Mouse (Mus musculus) midbrain, embryonic 11.5 days (tissue): ENCODE data around the gene Slc38a2. TPM values are rescaled to one million over a fixed set of nuclear protein-coding genes. Genes with fewer than 3 reads are reported as not detected.

Source experiments
- ATAC-seq: fragments of 200-750 bp; cut with Nextera tagmentation; 2 replicates; pipeline ENCODE4 v1.8.0; 2017; ENCODE audit warnings: moderate TSS enrichment, moderate library complexity; ENCODE audit not compliant: low FRiP score
- DNase-seq: peaks from one replicate; pipeline ENCODE4 v3.0.0; 2015; ENCODE audit warnings: low spot score; ENCODE audit errors: missing footprints
- H3K27ac ChIP-seq: fragments of 300-500 bp; sonication (generic); 2 replicates; pipeline ENCODE4 v1.5.1; 2014; ENCODE audit warnings: low read depth, low read length
- H3K27me3 ChIP-seq: fragments of 300-500 bp; sonication (generic); 2 replicates; pipeline ENCODE4 v1.6.1; 2014; ENCODE audit warnings: mild to moderate bottlenecking, low read length, moderate library complexity, mixed read lengths; ENCODE audit not compliant: control insufficient read depth, insufficient read depth
- H3K36me3 ChIP-seq: fragments of 300-500 bp; sonication (generic); 2 replicates; pipeline ENCODE4 v1.6.1; 2014; ENCODE audit warnings: mild to moderate bottlenecking, low read length, moderate library complexity, mixed read lengths; ENCODE audit not compliant: control insufficient read depth, insufficient read depth
- H3K4me1 ChIP-seq: fragments of 300-500 bp; sonication (generic); 2 replicates; pipeline ENCODE4 v1.6.1; 2014; ENCODE audit warnings: low read length; ENCODE audit not compliant: control insufficient read depth, insufficient read depth
- H3K4me2 ChIP-seq: fragments of 300-500 bp; sonication (generic); 2 replicates; pipeline ENCODE4 v1.6.1; 2014; ENCODE audit warnings: mild to moderate bottlenecking, moderate library complexity
- H3K4me3 ChIP-seq: fragments of 300-500 bp; sonication (generic); 2 replicates; pipeline ENCODE4 v1.5.1; 2014; ENCODE audit warnings: low read depth, low read length
- H3K9ac ChIP-seq: fragments of 300-500 bp; sonication (generic); 2 replicates; pipeline ENCODE4 v1.6.1; 2014; ENCODE audit warnings: low read length
- H3K9me3 ChIP-seq: fragments of 300-500 bp; sonication (generic); 2 replicates; pipeline ENCODE4 v1.6.1; 2016; ENCODE audit warnings: low read length; ENCODE audit not compliant: control insufficient read depth
- WGBS: fragments of 180-500 bp; shearing (Covaris S2); extraction: QIAGEN DNeasy Blood & Tissue Kit; methylation state at CpG from one replicate; pipeline ENCODE4 v1.1.7; 2014; 5-methylcytosine and 5-hydroxymethylcytosine counted together
- polyA plus RNA-seq: library from polyadenylated mRNA; unstranded; fragments of >200 nt; fragmentation: Nextera tagmentation; extraction: Ambion mirVana; gene quantifications from 2 replicates; pipeline ENCODE4 v1.2.1, GENCODE M21; 2014

The Slc38a2 gene
- polyA plus RNA-seq, 1 experiment from 2014 or later: 211 TPM

- Histone ChIP-seq H3K9ac (no peak overlapping the region), H3K4me2 (no peak overlapping the region), H3K36me3 (peaks cover 2% of the 10 kb centered on the region), H3K4me1 (peaks cover 8% of the 10 kb centered on the region), H3K4me3 (no peak overlapping the region), H3K27me3 (peaks cover 5% of the 10 kb centered on the region; the same call in 1 of the 2 replicates), H3K9me3 (no peaks in the 10 kb centered on the region), H3K27ac (no peak overlapping the region)
- DNase-seq (no peak), ATAC-seq (no peak)
- WGBS: 86% methylated on average over 12 of the region's 12 CpGs
Measured at GRCm38 (mm10) chr15:96702466-96703031, 3.0 kb upstream of the Slc38a2 start.

GRCm38 (mm10) chr15:96700766-96701165, 1.2 kb upstream of the Slc38a2 start:
- DNase-seq (peak; percentile 91), ATAC-seq (no peak)
- Histone ChIP-seq H3K27ac (no peak overlapping the region), H3K9ac (no peak overlapping the region; the same call in 1 of the 2 replicates), H3K27me3 (peaks cover 5% of the 10 kb centered on the region; the same call in 1 of the 2 replicates), H3K9me3 (no peaks in the 10 kb centered on the region), H3K4me1 (peaks cover 23% of the 10 kb centered on the region), H3K4me2 (peak overlapping the region; percentile 82; the same call in 1 of the 2 replicates), H3K36me3 (peaks cover 11% of the 10 kb centered on the region), H3K4me3 (no peak overlapping the region)
- 39% methylated on average over 13 of the region's 13 CpGs for WGBS

GRCm38 (mm10) chr15:96698658-96699448, 677 bp downstream of the Slc38a2 start:
- WGBS: under 1% methylated on average over 84 of the region's 101 CpGs
- H3K4me1 ChIP-seq: peaks cover 25% of the 10 kb centered on the region
- H3K9ac ChIP-seq: peak overlapping the region; percentile 99
- peak overlapping the region; percentile 82 for H3K4me2 ChIP-seq
- ATAC-seq (peak; percentile 89), DNase-seq (peak; percentile 98)
- peak overlapping the region; percentile 87 for H3K4me3 ChIP-seq
- no peaks in the 10 kb centered on the region for H3K9me3 ChIP-seq
- peaks cover 26% of the 10 kb centered on the region for H3K36me3 ChIP-seq
- peaks cover 5% of the 10 kb centered on the region; the same call in 1 of the 2 replicates for H3K27me3 ChIP-seq
- peak overlapping the region; percentile 98 for H3K27ac ChIP-seq

- peak overlapping the region; percentile 99 for H3K9ac ChIP-seq
- peaks cover 34% of the 10 kb centered on the region for H3K36me3 ChIP-seq
- H3K4me2 ChIP-seq: peak overlapping the region; percentile 82
- 26% methylated on average over 19 of the region's 19 CpGs for WGBS
- no peak for DNase-seq
- H3K4me1 ChIP-seq: peaks cover 25% of the 10 kb centered on the region
- peak overlapping the region; percentile 98 for H3K27ac ChIP-seq
- ATAC-seq: peak; percentile 10; the same call in 1 of the 2 replicates
- peaks cover 5% of the 10 kb centered on the region; the same call in 1 of the 2 replicates for H3K27me3 ChIP-seq
- peak overlapping the region; percentile 87 for H3K4me3 ChIP-seq
- H3K9me3 ChIP-seq: no peaks in the 10 kb centered on the region
Measured at GRCm38 (mm10) chr15:96697901-96698657, 1.5 kb downstream of the Slc38a2 start.

- peak overlapping the region; percentile 99 for H3K9ac ChIP-seq
Measured at GRCm38 (mm10) chr15:96696486-96697284, 2.8 kb downstream of the Slc38a2 start.

GRCm38 (mm10) chr15:96695455-96696421, 3.8 kb downstream of the Slc38a2 start:
- H3K4me1 ChIP-seq: peaks cover 25% of the 10 kb centered on the region
- no peak overlapping the region for H3K27ac ChIP-seq
- H3K9ac ChIP-seq: no peak overlapping the region
- H3K4me3 ChIP-seq: peak overlapping the region; percentile 87
- H3K4me2 ChIP-seq: peak overlapping the region; percentile 14; the same call in 1 of the 2 replicates
- ATAC-seq (no peak), DNase-seq (no peak)
- H3K36me3 ChIP-seq: peaks cover 57% of the 10 kb centered on the region
- peaks cover 2% of the 10 kb centered on the region; the same call in 1 of the 2 replicates for H3K27me3 ChIP-seq
- no peaks in the 10 kb centered on the region for H3K9me3 ChIP-seq
- WGBS: 86% methylated on average over 26 of the region's 26 CpGs

More at GRCm38 (mm10) chr15:96696486-96697284, 2.8 kb downstream of the Slc38a2 start:
- Histone ChIP-seq H3K4me1 (peaks cover 25% of the 10 kb centered on the region), H3K9me3 (no peaks in the 10 kb centered on the region), H3K27me3 (peaks cover 5% of the 10 kb centered on the region; the same call in 1 of the 2 replicates), H3K36me3 (peaks cover 48% of the 10 kb centered on the region), H3K4me3 (peak overlapping the region; percentile 87), H3K27ac (no peak overlapping the region), H3K4me2 (peak overlapping the region; percentile 82)
- 78% methylated on average over 13 of the region's 13 CpGs for WGBS
- ATAC-seq: no peak
- no peak for DNase-seq

GRCm38 (mm10) chr15:96694988-96695387, 4.5 kb downstream of the Slc38a2 start:
- Histone ChIP-seq H3K9me3 (no peaks in the 10 kb centered on the region), H3K4me1 (peaks cover 21% of the 10 kb centered on the region), H3K9ac (no peak overlapping the region), H3K36me3 (peaks cover 64% of the 10 kb centered on the region), H3K4me3 (no peak overlapping the region), H3K4me2 (no peak overlapping the region), H3K27me3 (no peaks in the 10 kb centered on the region), H3K27ac (no peak overlapping the region)
- 94% methylated on average over 7 of the region's 7 CpGs for WGBS
- no peak for DNase-seq
- no peak for ATAC-seq
